Mouse (Mus musculus): Measurements from ENCODE around the gene Tmem89. TPM values are rescaled to one million over a fixed set of nuclear protein-coding genes. Genes with fewer than 3 reads are reported as not detected.

Tmem89 gene
- polyA plus RNA-seq, 2 experiments = not detected

GRCm38 (mm10) chr9:108963577-108963976, 49.2 kb downstream of the Tmem89 start:
- Histone ChIP-seq H3K4me2 (ENCODE audit: low read depth) (no peak overlapping the region), H3K4me3 (ENCODE audit: insufficient read depth in 1 of 2, low read depth in 2 of 2, low read length in 2 of 2) (no peak overlapping the region), H3K27me3 (ENCODE audit: control insufficient read depth, insufficient read depth, low read length) (no peaks in the 10 kb centered on the region), H3K4me1 (replicated peaks; ENCODE audit: control insufficient read depth in 2 of 2, insufficient read depth in 2 of 2, low read length in 1 of 2) (no peaks in the 10 kb centered on the region), H3K9ac (replicated peaks) (no peak overlapping the region), H3K36me3 (replicated peaks; ENCODE audit: control insufficient read depth, insufficient read depth, low read depth) (no peaks in the 10 kb centered on the region), H3K9me3 (ENCODE audit: control insufficient read depth, low read length) (no peaks in the 10 kb centered on the region), H3K27ac (no peak overlapping the region)
- DNase-seq (ENCODE audit: low read depth in 3 of 3, low spot score in 3 of 3) (no peak), ATAC-seq (ENCODE audit: insufficient read depth) (no peak)
- 65% methylated on average over 3 of the region's 3 CpGs for WGBS (ENCODE audit: insufficient replicate concordance)
- TF ChIP-seq EP300 (IDR thresholded peaks at IDR 0.05; ENCODE audit: low read depth) (no peak), CTCF (IDR thresholded peaks at IDR 0.05; ENCODE audit: low read depth) (no peak)

- Histone ChIP-seq H3K27ac (no peak overlapping the region), H3K9me3 (ENCODE audit: control insufficient read depth, low read length) (no peaks in the 10 kb centered on the region), H3K4me2 (ENCODE audit: low read depth) (no peak overlapping the region), H3K36me3 (replicated peaks; ENCODE audit: control insufficient read depth, insufficient read depth, low read depth) (no peaks in the 10 kb centered on the region), H3K4me1 (replicated peaks; ENCODE audit: control insufficient read depth in 2 of 2, insufficient read depth in 2 of 2, low read length in 1 of 2) (no peaks in the 10 kb centered on the region), H3K4me3 (ENCODE audit: insufficient read depth in 1 of 2, low read depth in 2 of 2, low read length in 2 of 2) (no peak overlapping the region), H3K9ac (replicated peaks) (no peak overlapping the region), H3K27me3 (ENCODE audit: control insufficient read depth, insufficient read depth, low read length) (no peaks in the 10 kb centered on the region)
- ATAC-seq (ENCODE audit: insufficient read depth) (no peak), DNase-seq (ENCODE audit: low read depth in 3 of 3, low spot score in 3 of 3) (no peak)
- TF ChIP-seq CTCF (IDR thresholded peaks at IDR 0.05; ENCODE audit: low read depth) = no peak
- TF ChIP-seq EP300 (IDR thresholded peaks at IDR 0.05; ENCODE audit: low read depth) = no peak
- WGBS (ENCODE audit: insufficient replicate concordance) = 22% methylated on average over 6 of the region's 6 CpGs
Measured at GRCm38 (mm10) chr9:108964338-108964737, 49.9 kb downstream of the Tmem89 start.

Other genes starting within 250 kb of the Tmem89 start
- gene Prkar2a, start 225.3 kb upstream of the Tmem89 start, polyA plus RNA-seq (2012; rRNA removed) = 5.0 and 6.4 TPM in 2 replicates
- gene Prkar2a, start 225.3 kb upstream of the Tmem89 start, polyA plus RNA-seq (2014; fragmentation: Nextera tagmentation; extraction: Ambion mirVana) = 9.9 and 10.1 TPM in 2 replicates
- gene Ip6k2, start 130.8 kb upstream of the Tmem89 start, polyA plus RNA-seq (2012; rRNA removed) = 27.7 and 29.2 TPM in 2 replicates
- 10.4 and 11.7 TPM in 2 replicates for gene Ip6k2, start 130.8 kb upstream of the Tmem89 start, polyA plus RNA-seq (2014; fragmentation: Nextera tagmentation; extraction: Ambion mirVana)
- gene Nckipsd, start 106.3 kb upstream of the Tmem89 start, polyA plus RNA-seq (2012; rRNA removed) = 3.4 and 4.0 TPM in 2 replicates
- gene Nckipsd, start 106.3 kb upstream of the Tmem89 start, polyA plus RNA-seq (2014; fragmentation: Nextera tagmentation; extraction: Ambion mirVana) = 3.2 TPM in 2 replicates
- gene Celsr3, start 88.3 kb upstream of the Tmem89 start, polyA plus RNA-seq (2012; rRNA removed) = 0.19 and 0.27 TPM in 2 replicates
- 0.01 and 0.06 TPM in 2 replicates for gene Celsr3, start 88.3 kb upstream of the Tmem89 start, polyA plus RNA-seq (2014; fragmentation: Nextera tagmentation; extraction: Ambion mirVana)
- gene Slc26a6, start 61.3 kb upstream of the Tmem89 start, polyA plus RNA-seq (2012; rRNA removed) = 4.1 and 4.6 TPM in 2 replicates
- gene Slc26a6, start 61.3 kb upstream of the Tmem89 start, polyA plus RNA-seq (2014; fragmentation: Nextera tagmentation; extraction: Ambion mirVana) = 5.9 and 7.0 TPM in 2 replicates
- 200 and 206 TPM in 2 replicates for gene Uqcrc1, start 22.0 kb downstream of the Tmem89 start, polyA plus RNA-seq (2012; rRNA removed)
- gene Uqcrc1, start 22.0 kb downstream of the Tmem89 start, polyA plus RNA-seq (2014; fragmentation: Nextera tagmentation; extraction: Ambion mirVana) = 297 and 318 TPM in 2 replicates
- 0.45 and 0.66 TPM in 2 replicates for gene Col7a1, start 39.0 kb downstream of the Tmem89 start, polyA plus RNA-seq (2012; rRNA removed)
- gene Col7a1, start 39.0 kb downstream of the Tmem89 start, polyA plus RNA-seq (2014; fragmentation: Nextera tagmentation; extraction: Ambion mirVana) = 0.29 and 0.30 TPM in 2 replicates
- 0.06 TPM in 2 replicates for gene Ucn2, start 71.4 kb downstream of the Tmem89 start, polyA plus RNA-seq (2012; rRNA removed)
- gene Ucn2, start 71.4 kb downstream of the Tmem89 start, polyA plus RNA-seq (2014; fragmentation: Nextera tagmentation; extraction: Ambion mirVana) = not detected in 2 replicates
- gene Pfkfb4, start 77.2 kb downstream of the Tmem89 start, polyA plus RNA-seq (2012; rRNA removed) = 2.1 TPM in 2 replicates
- 1.9 and 2.8 TPM in 2 replicates for gene Pfkfb4, start 77.2 kb downstream of the Tmem89 start, polyA plus RNA-seq (2014; fragmentation: Nextera tagmentation; extraction: Ambion mirVana)
- gene Shisa5, start 123.9 kb downstream of the Tmem89 start, polyA plus RNA-seq (2012; rRNA removed) = 14.9 and 16.4 TPM in 2 replicates
- gene Shisa5, start 123.9 kb downstream of the Tmem89 start, polyA plus RNA-seq (2014; fragmentation: Nextera tagmentation; extraction: Ambion mirVana) = 16.0 TPM in 2 replicates
- gene Trex1, start 145.1 kb downstream of the Tmem89 start, polyA plus RNA-seq (2012; rRNA removed) = 12.0 and 14.1 TPM in 2 replicates
- gene Trex1, start 145.1 kb downstream of the Tmem89 start, polyA plus RNA-seq (2014; fragmentation: Nextera tagmentation; extraction: Ambion mirVana) = 5.0 and 6.1 TPM in 2 replicates
- 5.3 and 6.5 TPM in 2 replicates for gene Atrip, start 159.5 kb downstream of the Tmem89 start, polyA plus RNA-seq (2012; rRNA removed)
- gene Atrip, start 159.5 kb downstream of the Tmem89 start, polyA plus RNA-seq (2014; fragmentation: Nextera tagmentation; extraction: Ambion mirVana) = 9.0 TPM in 2 replicates
- 5.4 and 7.1 TPM in 2 replicates for gene Ccdc51, start 167.9 kb downstream of the Tmem89 start, polyA plus RNA-seq (2012; rRNA removed)
- gene Ccdc51, start 167.9 kb downstream of the Tmem89 start, polyA plus RNA-seq (2014; fragmentation: Nextera tagmentation; extraction: Ambion mirVana) = 12.1 and 14.9 TPM in 2 replicates
- 37.4 and 92.4 TPM in 2 replicates for gene Tma7, start 168.0 kb downstream of the Tmem89 start, polyA plus RNA-seq (2012; rRNA removed)
- gene Tma7, start 168.0 kb downstream of the Tmem89 start, polyA plus RNA-seq (2014; fragmentation: Nextera tagmentation; extraction: Ambion mirVana) = 470 and 504 TPM in 2 replicates
- gene Plxnb1, start 180.8 kb downstream of the Tmem89 start, polyA plus RNA-seq (2012; rRNA removed) = 4.3 and 4.7 TPM in 2 replicates
- 2.8 and 2.9 TPM in 2 replicates for gene Plxnb1, start 180.8 kb downstream of the Tmem89 start, polyA plus RNA-seq (2014; fragmentation: Nextera tagmentation; extraction: Ambion mirVana)
- gene Fbxw21, start 247.4 kb downstream of the Tmem89 start, polyA plus RNA-seq (2012; rRNA removed) = not detected in 2 replicates
- gene Fbxw21, start 247.4 kb downstream of the Tmem89 start, polyA plus RNA-seq (2014; fragmentation: Nextera tagmentation; extraction: Ambion mirVana) = not detected in 2 replicates